Mouse (Mus musculus) heart, postnatal 25 days (tissue): ENCODE data around the gene Ifnk. TPM values are rescaled to one million over a fixed set of nuclear protein-coding genes. Genes with fewer than 3 reads are reported as not detected.

Experiments
- DNase-seq: peaks from one replicate; pipeline ENCODE4 v3.0.0; 2022; ENCODE audit warnings: low spot score
- intact Hi-C: fragments of 180-260 bp; cut with DNase I; formaldehyde crosslinking; loops from one replicate; pipeline ENCODE4 v1.15.1; 2025
- total RNA-seq, 2 experiments: library from RNA; stranded (reverse); gene quantifications; 2 replicates each; pipeline ENCODE4 v1.2.3; 2021

Ifnk gene
- not detected for total RNA-seq

GRCm38 (mm10) chr4:35151756-35152155 lies at the start of gene Ifnk:
Ifnk (plus strand) TSS chr4:35152056.
- intact Hi-C loops: no loop called here
- no peak for DNase-seq

GRCm38 (mm10) chr4:35105115-35105773 lies 46.6 kb upstream of the Ifnk start:
- intact Hi-C loops: no loop called here
- DNase-seq: no peak

GRCm38 (mm10) chr4:35112452-35112851 lies 39.4 kb upstream of the Ifnk start:
- no peak for DNase-seq
- intact Hi-C loops: no loop called here

DNA sequence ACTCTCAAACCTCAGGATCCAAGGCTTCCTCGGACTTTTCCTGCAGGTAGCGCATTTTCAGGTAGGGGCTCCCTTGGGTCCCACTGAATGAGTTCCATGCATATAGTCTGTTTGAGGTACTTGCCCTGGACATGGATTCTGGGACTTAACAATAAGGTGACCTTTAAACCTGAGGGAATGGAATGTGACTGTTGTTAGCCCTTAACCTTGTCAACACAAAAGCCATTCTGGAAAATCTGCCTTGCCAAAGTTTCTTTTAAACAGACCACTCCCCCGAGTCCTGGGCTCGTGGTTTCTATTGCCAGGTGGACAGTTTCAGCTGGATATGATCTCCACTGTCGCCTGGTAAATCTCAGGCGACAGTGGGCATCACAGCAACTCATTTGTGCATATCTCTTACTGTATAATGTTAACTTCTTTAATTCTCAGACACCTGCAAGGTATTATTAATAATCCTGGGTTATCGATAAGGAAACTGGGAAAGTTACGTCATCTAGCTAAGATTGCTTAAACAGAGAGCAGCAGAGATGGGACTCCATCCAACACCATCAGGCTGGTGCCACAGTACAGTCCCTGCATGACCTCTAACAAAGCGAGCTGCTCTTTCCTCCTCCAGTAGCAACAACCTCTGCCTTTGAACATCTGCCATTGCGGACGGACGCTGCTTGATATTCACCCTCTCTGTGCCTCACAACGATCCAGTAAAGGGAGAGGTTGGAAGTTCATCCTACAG lies 38.2 kb upstream of the Ifnk start:
- intact Hi-C loops: no loop called here
- DNase-seq: no peak

DNA sequence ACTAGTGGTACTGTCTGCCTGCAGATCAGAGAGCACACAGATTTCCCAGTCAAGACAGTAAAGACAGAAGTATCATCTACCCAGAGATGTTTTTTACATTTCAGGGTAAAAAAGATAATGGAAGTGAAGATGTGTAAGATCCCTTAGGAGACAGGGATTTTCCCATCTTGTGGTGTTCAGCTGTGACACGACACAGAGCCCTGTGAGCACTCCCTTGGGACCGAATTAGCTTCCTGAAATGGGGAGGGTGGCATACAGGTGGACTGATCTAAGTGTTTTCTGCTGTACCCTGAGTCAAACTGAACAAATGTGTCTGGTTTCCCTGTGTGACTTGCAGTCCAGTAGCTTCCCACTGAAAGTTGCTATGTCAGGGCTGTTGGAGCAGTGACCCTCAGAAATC lies 36.9 kb upstream of the Ifnk start:
- intact Hi-C loops: no loop called here
- DNase-seq: no peak

- no peak for DNase-seq
- intact Hi-C loops: no loop called here
Observed at GRCm38 (mm10) chr4:35115933-35116332, 35.9 kb upstream of the Ifnk start.

DNA sequence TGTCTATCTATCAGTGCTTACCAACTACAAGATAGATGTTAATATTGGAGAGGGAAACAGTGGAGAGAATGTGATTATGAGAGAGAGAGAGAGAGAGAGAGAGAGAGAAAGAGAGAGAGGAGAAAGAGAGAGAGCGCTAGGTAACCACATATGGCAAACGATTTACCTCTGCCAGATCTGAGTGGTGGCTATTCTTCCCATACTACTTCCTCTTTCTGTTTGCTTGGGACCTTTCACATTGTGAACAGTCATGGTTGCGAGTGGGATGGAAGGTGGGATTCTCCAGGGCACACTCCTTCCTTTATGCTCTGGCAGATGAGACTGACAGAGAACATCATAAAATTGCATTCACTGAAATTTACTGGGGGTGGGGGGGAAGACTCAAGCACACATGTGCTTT lies 34.7 kb upstream of the Ifnk start:
- DNase-seq: no peak
- intact Hi-C loops: no loop called here

DNA sequence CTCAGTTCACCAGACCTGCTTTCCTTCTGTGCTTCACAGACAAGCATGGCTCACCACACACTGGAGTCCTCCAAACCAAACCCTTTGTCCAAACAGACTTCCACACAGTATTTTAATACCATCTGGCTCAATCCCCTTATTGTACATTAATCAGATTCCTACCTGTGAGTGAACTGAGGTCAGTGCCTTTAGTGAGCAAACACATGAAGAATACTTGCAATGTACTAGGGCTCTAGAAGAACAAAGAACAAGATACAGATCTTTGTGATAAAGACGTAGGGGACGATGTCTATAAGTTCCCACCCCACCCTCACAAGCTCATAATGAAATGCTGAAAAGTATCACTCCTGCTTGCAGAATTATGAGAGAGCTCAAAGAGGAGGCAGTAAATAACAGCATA lies 33.0 kb upstream of the Ifnk start:
- intact Hi-C loops: no loop called here
- no peak for DNase-seq

- DNase-seq: no peak
- intact Hi-C loops: no loop called here
Observed at GRCm38 (mm10) chr4:35120159-35120558, 31.7 kb upstream of the Ifnk start.

- intact Hi-C loops: no loop called here
- DNase-seq: no peak
Observed at GRCm38 (mm10) chr4:35120575-35120974, 31.3 kb upstream of the Ifnk start.

GRCm38 (mm10) chr4:35121060-35121459 lies 30.8 kb upstream of the Ifnk start:
- intact Hi-C loops: no loop called here
- DNase-seq: no peak

DNA sequence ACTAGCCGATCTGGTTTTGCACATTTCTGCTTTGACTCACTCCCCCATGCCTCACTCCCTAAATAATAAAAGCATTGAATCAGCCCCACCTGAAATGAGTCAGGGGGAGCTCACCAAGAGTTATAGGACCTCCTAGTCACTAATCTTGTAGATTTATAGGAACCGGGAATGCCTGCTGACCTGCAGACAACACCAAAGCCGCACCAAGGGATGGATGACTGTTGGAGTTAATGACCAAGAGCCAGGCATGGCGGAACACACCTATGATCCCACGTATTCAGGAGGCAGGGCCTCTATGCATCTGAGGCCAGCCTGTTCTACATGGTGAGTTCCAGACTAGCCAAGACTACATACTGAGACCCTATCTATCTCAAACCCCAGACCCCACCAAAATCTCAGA lies 28.8 kb upstream of the Ifnk start:
- DNase-seq: no peak
- intact Hi-C loops: no loop called here

- intact Hi-C loops: no loop called here
- DNase-seq: no peak
Observed at GRCm38 (mm10) chr4:35124027-35124426, 27.8 kb upstream of the Ifnk start.

GRCm38 (mm10) chr4:35125299-35125777 lies 26.5 kb upstream of the Ifnk start:
- no peak for DNase-seq
- intact Hi-C loops: no loop called here

DNA sequence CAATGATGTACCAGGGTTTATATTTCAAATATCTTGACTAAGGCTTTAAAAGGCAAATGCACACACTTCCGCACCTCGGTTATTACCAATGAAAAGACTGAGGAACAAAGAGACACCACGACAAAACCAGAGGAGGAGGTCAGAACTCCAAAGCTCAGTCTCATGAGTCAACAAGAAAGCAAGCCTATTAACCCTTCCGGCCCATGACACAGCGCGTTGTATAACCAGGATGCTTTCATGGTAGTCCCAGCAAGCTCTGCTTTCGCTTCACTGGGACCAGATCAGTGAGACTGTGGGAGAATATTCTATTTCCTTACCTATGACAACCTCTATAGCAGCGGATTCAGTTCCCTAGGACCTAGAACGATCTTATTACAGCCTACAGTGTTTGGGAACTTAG lies 25.1 kb upstream of the Ifnk start:
- intact Hi-C loops: no loop called here

DNA sequence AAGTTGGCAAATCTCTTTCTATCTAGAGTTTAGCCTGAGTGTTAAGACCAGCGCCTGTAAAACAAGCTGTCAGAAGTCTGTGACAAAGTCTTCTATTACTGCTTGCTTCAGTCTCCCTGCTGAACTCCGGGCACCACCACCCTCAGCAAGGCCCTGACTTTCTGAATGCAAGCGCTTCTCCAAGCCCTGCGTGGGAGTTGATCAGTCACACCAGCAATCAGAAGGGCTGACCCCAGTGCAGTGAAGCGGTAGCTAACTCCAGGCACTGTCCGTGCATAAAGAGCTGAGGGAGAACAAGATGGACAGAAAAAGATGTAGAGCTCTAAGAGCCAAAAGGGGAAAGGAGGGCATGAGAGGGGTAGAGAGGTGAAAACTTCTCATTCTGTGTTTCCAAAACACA lies 24.1 kb upstream of the Ifnk start:
- no peak for DNase-seq
- intact Hi-C loops: no loop called here

More for the DNA sequence above, 25.1 kb upstream of the Ifnk start:
- DNase-seq: no peak

DNA sequence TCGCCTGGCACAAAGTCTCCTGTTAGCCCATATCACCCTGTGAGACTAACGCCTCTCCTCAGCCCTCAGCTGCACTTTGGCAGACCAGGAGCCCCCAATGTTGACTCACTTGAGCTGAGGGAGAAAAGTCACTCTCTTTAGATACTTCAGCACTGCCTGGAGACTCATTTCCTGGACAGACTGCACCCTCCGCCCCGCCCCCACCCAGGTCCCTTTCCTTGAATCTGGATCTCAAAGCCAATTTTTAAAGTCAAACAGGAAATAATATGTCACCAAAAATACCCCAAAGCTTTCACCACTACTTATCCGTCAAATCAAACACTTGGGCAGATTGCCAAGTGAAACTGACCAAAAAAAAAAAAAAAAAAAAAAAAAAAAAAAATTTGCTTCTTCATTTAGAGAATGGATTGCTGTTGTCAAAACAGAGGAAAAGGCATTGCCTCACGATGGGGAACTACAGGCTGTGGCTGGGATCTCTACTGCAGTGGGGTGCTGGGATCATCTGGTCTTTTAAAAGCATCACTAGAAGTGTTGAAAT lies 21.4 kb upstream of the Ifnk start:
- no peak for DNase-seq
- intact Hi-C loops: no loop called here

- no peak for DNase-seq
- intact Hi-C loops: no loop called here
Observed at GRCm38 (mm10) chr4:35131592-35131991, 20.3 kb upstream of the Ifnk start.

DNA sequence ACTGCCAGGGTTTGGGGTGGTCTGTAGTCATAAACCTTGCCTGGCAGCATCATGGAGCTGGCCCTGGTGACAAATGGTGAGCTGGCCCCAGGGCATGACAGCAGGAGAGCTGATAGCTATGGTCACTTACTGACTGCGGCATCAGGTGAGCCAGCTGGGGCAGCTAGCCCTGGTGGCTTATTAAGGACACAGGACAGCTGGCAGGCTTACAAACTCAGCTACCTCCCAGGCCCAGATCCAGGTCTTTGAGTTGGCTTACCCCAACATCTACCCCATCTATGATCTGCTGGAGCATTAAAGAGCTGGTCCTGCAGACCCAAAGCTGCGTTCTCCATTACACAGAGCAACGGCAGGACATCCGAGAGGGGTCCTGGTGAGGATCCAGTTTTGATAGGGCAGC lies 18.4 kb upstream of the Ifnk start:
- DNase-seq: no peak
- intact Hi-C loops: no loop called here

DNA sequence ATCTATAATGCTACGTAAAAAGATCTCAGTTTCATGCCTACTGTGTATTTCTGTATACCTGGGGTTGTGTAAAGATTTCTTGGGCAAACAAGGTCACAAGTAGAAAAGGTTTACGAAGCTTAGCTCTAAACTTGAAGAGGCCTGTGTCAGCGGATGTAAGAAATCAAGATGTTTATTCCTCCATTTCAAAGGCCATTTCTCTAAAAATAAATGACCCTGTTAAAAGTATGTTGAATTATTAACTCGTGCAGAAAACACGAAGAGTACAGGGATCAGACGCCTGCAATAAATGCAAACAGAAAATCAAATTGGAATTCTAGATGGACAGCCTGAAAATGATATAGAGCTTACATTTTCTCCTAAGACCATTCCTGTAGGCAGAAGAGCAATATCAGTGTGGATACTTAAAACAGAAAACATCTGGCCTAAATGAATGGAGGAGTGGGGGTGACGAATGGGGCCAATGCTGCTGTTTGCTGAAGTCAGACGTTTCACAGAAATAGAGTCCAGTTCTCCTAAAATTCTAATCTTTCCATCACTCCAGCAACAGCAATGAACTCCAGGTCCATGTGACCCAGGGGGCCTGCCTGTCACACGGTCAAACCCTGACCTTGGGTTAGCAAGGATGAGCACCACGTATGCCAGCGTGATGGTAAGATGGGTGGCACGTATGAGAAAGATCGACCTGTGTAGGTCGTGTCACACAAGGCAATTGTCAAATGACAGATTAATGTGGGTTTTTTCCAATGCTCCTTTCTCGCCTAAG lies 16.8 kb upstream of the Ifnk start:
- intact Hi-C loops: no loop called here
- no peak for DNase-seq

- no peak for DNase-seq
Observed at GRCm38 (mm10) chr4:35135806-35136205, 16.1 kb upstream of the Ifnk start.

More at GRCm38 (mm10) chr4:35135806-35136205, 16.1 kb upstream of the Ifnk start:
- intact Hi-C loops: no loop called here
